Mouse (Mus musculus) left cerebral cortex, postnatal 36 days (tissue): ENCODE data around the gene L2hgdh. TPM values are rescaled to one million over a fixed set of nuclear protein-coding genes. Genes with fewer than 3 reads are reported as not detected.
"Not testable (repeated sequence)": the region's sequence is repeated elsewhere in the genome, so short reads cannot be mapped to it uniquely, and the experiment has no call there.

ENCODE experiments used
- DNase-seq, 2 experiments: peaks; one replicate each; pipeline ENCODE4 v3.0.0; 2021 to 2022; ENCODE audit warnings: low spot score in 2 of 2, mixed read lengths in 1 of 2
- intact Hi-C: fragments of 180-260 bp; cut with DNase I; formaldehyde crosslinking; loops from one replicate; pipeline ENCODE4 v1.15.1; 2025
- microRNA-seq: library from miRNA; unstranded; fragments of <30 nt; microRNA quantifications from one replicate; pipeline ENCODE4 v1.2.0, GENCODE M21; 2022
- total RNA-seq, 2 experiments: library from RNA; stranded (reverse); gene quantifications; 2 replicates each; pipeline ENCODE4 v1.2.3; 2021

Gene L2hgdh
- total RNA-seq, 2 experiments from 2014 or later: 15.4 to 18.6 TPM

GRCm38 (mm10) chr12:69680635-69681565 lies 43.8 kb downstream of the L2hgdh start:
- intact Hi-C loops: loop anchor here (5.0 kb wide), 3 partner anchors 34 to 324 kb away; partner anchors contain the start of gene Nemf
- peak; percentile 40 to 48 for DNase-seq

GRCm38 (mm10) chr12:69676157-69676556 lies 48.5 kb downstream of the L2hgdh start:
- intact Hi-C loops: no loop called here
- no peak for DNase-seq

GRCm38 (mm10) chr12:69674576-69675537 lies 49.8 kb downstream of the L2hgdh start:
- intact Hi-C loops: no loop called here
- no peak for DNase-seq

GRCm38 (mm10) chr12:69674176-69674575 lies 50.5 kb downstream of the L2hgdh start:
- no peak for DNase-seq
- intact Hi-C loops: no loop called here

- intact Hi-C loops: no loop called here
Measured at GRCm38 (mm10) chr12:69666721-69667120, 58.0 kb downstream of the L2hgdh start.

GRCm38 (mm10) chr12:69661658-69662057 lies 63.0 kb downstream of the L2hgdh start:
- no peak for DNase-seq
- intact Hi-C loops: no loop called here

More at GRCm38 (mm10) chr12:69666721-69667120, 58.0 kb downstream of the L2hgdh start:
- DNase-seq: no peak

- DNase-seq, intact Hi-C loops: not testable (repeated sequence)
Measured at GRCm38 (mm10) chr12:69653973-69654372, 70.7 kb downstream of the L2hgdh start.

- intact Hi-C loops: loop anchor here (5.0 kb wide), 1 partner anchor 33 kb away; the partner anchor contains the start of gene Sos2
- DNase-seq: no peak
Measured at GRCm38 (mm10) chr12:69649511-69649910, 75.2 kb downstream of the L2hgdh start.

GRCm38 (mm10) chr12:69645821-69646616 lies 78.7 kb downstream of the L2hgdh start:
- no peak for DNase-seq

GRCm38 (mm10) chr12:69644877-69645276 lies 79.8 kb downstream of the L2hgdh start:
- intact Hi-C loops: loop anchor here (5.0 kb wide), 1 partner anchor 37 kb away; the partner anchor contains the start of gene Sos2
- peak in 1 of 2 experiments; percentile 28 for DNase-seq

More at GRCm38 (mm10) chr12:69645821-69646616, 78.7 kb downstream of the L2hgdh start:
- intact Hi-C loops: loop anchor here (5.0 kb wide), 1 partner anchor 36 kb away; the partner anchor contains the start of gene Sos2

GRCm38 (mm10) chr12:69642877-69643276 lies 81.8 kb downstream of the L2hgdh start:
- intact Hi-C loops: no loop called here
- DNase-seq: no peak

Small RNAs within 50 kb of the gene (microRNA-seq; reads per million reads assigned to microRNA genes)
- gene Mir681: not detected

Other genes with a start within 250 kb of the L2hgdh start
- gene Vcpkmt, start 141.8 kb downstream of the L2hgdh start, total RNA-seq: 10 to 100 TPM; 20.3 to 24.8 TPM
- 10 to 100 TPM; 30.8 to 33.7 TPM for gene Sos2, start 43.0 kb downstream of the L2hgdh start, total RNA-seq
- gene Atp5s, start 77 bp upstream of the L2hgdh start, total RNA-seq: 10 to 100 TPM; 32.0 to 34.7 TPM
- 10 to 100 TPM; 26.8 to 37.5 TPM for gene Cdkl1, start 66.4 kb upstream of the L2hgdh start, total RNA-seq
- 100 to 1,000 TPM; 223 to 259 TPM for gene Atl1, start 167.7 kb upstream of the L2hgdh start, total RNA-seq
- gene Map4k5, start 168.3 kb upstream of the L2hgdh start, total RNA-seq: 10 to 100 TPM; 32.5 to 47.1 TPM